Mouse (Mus musculus): Measurements from ENCODE around the gene Cracr2a. TPM values are rescaled to one million over a fixed set of nuclear protein-coding genes. Genes with fewer than 3 reads are reported as not detected.

Cracr2a gene
- total and polyA plus RNA-seq, 3 experiments: 0.05 TPM; not detected in 2

DNA sequence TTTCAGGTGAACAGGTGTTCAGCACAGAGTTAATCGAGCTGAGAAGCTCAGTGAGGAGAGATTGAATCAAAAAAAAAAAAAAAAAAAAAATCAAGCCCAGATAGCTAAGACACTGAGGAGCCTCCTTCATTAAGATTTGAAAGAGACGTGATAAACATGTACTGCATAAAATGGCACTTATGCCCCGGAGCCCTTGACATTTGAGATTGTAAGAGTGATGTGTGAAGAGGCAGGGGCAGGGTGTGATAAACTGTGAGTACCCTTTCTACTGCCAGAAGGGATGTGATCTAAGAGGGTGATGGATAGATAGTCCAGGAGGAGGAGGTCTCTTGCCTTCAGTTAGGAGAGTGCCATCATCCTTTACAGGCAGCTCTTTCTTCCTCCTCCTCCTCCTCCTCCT, 30.9 kb upstream of the Cracr2a start:
- H3K9me3 ChIP-seq (replicated peaks): no peaks in the 10 kb centered on the region
- DNase-seq (ENCODE audit: low spot score) (no peak), ATAC-seq (ENCODE audit: extremely low read depth, insufficient number of reproducible peaks, low FRiP score, poor library complexity, severe bottlenecking) (no peak)
- TF ChIP-seq CTCF (IDR thresholded peaks at IDR 0.05; ENCODE audit: low read depth, low read length): no peak
- no peak overlapping the region for H3K4me3 ChIP-seq (ENCODE audit: low read depth, low read length)
- no peaks in the 10 kb centered on the region for H3K36me3 ChIP-seq (replicated peaks)
- no peaks in the 10 kb centered on the region for H3K4me1 ChIP-seq (ENCODE audit: insufficient read depth, low read depth, low read length)
- peaks cover 6% of the 10 kb centered on the region; the same call in 1 of the 2 replicates for H3K27me3 ChIP-seq (ENCODE audit: insufficient read depth, low read length)

DNA sequence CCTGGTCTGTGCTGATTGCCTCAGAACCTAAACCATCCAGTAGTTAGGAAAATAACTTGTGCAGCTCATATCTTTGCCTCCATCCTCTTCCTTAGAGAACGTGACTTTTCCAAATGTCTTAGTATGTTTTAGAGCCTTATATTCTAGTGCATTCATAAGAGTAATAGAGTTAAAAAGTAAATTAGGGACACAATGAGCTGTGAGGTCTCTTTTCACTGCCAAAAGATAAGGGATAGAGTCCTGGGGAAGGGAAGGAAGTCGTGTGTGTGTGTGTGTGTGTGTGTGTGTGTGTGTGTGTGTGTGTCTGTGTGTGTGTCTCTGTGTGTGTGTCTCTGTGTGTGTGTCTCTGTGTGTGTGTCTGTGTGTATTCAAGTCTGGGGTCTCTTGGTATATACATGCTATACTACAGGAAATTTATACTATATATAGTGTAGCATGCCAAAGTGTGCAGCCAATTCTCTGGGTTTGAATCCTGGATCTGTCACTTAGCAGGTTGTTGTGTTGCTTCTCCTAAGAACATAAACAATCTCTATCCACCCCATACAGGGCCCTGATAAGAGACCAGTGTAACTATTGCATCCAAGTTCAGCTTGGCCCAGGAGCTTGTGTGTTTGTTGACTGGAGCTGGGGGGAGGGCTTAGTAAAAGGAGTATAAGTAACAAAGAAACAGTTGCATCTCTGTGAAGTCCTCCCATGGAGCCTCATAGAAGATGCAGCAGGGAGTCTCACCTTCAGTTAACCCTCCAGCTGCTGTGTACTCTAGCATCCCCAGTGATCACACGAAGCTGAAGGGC, 29.5 kb upstream of the Cracr2a start:
- no peaks in the 10 kb centered on the region for H3K4me1 ChIP-seq (ENCODE audit: insufficient read depth, low read depth, low read length)
- TF ChIP-seq GATA1 (IDR thresholded peaks at IDR 0.05; ENCODE audit: borderline replicate concordance, low read length): no peak
- no peak for TF ChIP-seq GATA2 (IDR thresholded peaks at IDR 0.05; ENCODE audit: borderline replicate concordance, low read depth, low read length)
- TF ChIP-seq POLR2AphosphoS5 (IDR thresholded peaks at IDR 0.05; ENCODE audit: insufficient replicate concordance, low read depth, low read length): no peak
- TF ChIP-seq TAL1 (conservative IDR thresholded peaks at IDR 0.05; ENCODE audit: low read depth, low read length): no peak
- TF ChIP-seq CTCF (IDR thresholded peaks at IDR 0.05; ENCODE audit: low read depth, low read length): no peak
- DNase-seq (ENCODE audit: low spot score): no peak
- no peak for ATAC-seq (ENCODE audit: extremely low read depth, insufficient number of reproducible peaks, low FRiP score, poor library complexity, severe bottlenecking)
- H3K9me3 ChIP-seq (replicated peaks): no peaks in the 10 kb centered on the region
- no peaks in the 10 kb centered on the region for H3K36me3 ChIP-seq (replicated peaks)
- peaks cover 6% of the 10 kb centered on the region; the same call in 1 of the 2 replicates for H3K27me3 ChIP-seq (ENCODE audit: insufficient read depth, low read length)
- no peak overlapping the region for H3K4me3 ChIP-seq (ENCODE audit: low read depth, low read length)

DNA sequence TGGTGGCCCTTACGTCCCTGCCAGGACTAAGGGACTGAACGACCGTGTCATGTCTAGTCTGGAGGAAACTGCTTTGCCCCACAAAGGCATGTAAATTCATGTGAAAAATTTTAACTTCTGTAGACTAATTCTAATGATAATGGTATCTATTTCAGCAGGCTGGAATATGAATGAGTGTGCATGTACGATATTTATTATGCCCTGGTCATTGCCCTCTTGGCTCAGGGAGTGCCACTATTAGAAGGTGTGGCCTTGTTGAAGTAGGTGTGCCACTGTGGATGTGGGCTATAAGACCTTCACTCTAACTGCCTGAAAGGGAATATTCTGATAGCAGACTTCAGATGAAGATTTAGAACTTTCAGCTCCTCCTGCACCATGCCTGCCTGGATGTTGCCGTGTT, 28.8 kb upstream of the Cracr2a start:
- ATAC-seq (ENCODE audit: extremely low read depth, insufficient number of reproducible peaks, low FRiP score, poor library complexity, severe bottlenecking) (no peak), DNase-seq (ENCODE audit: low spot score) (no peak)
- H3K9me3 ChIP-seq (replicated peaks): no peaks in the 10 kb centered on the region
- H3K36me3 ChIP-seq (replicated peaks): no peaks in the 10 kb centered on the region
- TF ChIP-seq GATA1 (IDR thresholded peaks at IDR 0.05; ENCODE audit: borderline replicate concordance, low read length) (no peak), CTCF (IDR thresholded peaks at IDR 0.05; ENCODE audit: low read depth, low read length) (no peak), POLR2AphosphoS5 (IDR thresholded peaks at IDR 0.05; ENCODE audit: insufficient replicate concordance, low read depth, low read length) (no peak), TAL1 (conservative IDR thresholded peaks at IDR 0.05; ENCODE audit: low read depth, low read length) (no peak), GATA2 (IDR thresholded peaks at IDR 0.05; ENCODE audit: borderline replicate concordance, low read depth, low read length) (no peak)
- H3K4me1 ChIP-seq (ENCODE audit: insufficient read depth, low read depth, low read length): no peaks in the 10 kb centered on the region
- peaks cover 6% of the 10 kb centered on the region; the same call in 1 of the 2 replicates for H3K27me3 ChIP-seq (ENCODE audit: insufficient read depth, low read length)
- H3K4me3 ChIP-seq (ENCODE audit: low read depth, low read length): no peak overlapping the region

DNA sequence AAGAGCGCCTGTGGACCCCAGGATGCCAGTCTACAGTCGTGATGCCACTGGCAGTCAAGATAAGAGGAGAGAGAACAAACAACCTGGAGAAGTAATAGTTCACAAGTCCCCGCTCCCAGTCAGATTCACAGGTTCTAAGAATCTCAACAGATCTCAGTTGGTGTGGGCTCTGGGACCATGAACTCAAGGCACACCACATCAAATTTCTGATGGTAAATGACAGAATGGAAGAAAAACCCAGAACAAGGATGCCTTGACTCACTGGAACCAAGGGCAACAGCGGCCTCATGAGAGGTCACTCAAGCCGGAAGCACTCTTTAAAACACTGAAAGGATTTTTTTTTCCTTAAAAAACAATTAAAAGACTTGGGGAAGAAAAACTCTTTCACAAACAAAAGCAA, 27.4 kb upstream of the Cracr2a start:
- no peak for TF ChIP-seq TAL1 (conservative IDR thresholded peaks at IDR 0.05; ENCODE audit: low read depth, low read length)
- TF ChIP-seq GATA2 (IDR thresholded peaks at IDR 0.05; ENCODE audit: borderline replicate concordance, low read depth, low read length): no peak
- no peak for TF ChIP-seq POLR2AphosphoS5 (IDR thresholded peaks at IDR 0.05; ENCODE audit: insufficient replicate concordance, low read depth, low read length)
- TF ChIP-seq GATA1 (IDR thresholded peaks at IDR 0.05; ENCODE audit: borderline replicate concordance, low read length): no peak
- no peak for TF ChIP-seq CTCF (IDR thresholded peaks at IDR 0.05; ENCODE audit: low read depth, low read length)
- H3K27me3 ChIP-seq (ENCODE audit: insufficient read depth, low read length): 0 out of 2 replicates have a peak, but pooled peaks cover 2% of the 10 kb centered on the region
- H3K9me3 ChIP-seq (replicated peaks): no peaks in the 10 kb centered on the region
- H3K4me3 ChIP-seq (ENCODE audit: low read depth, low read length): no peak overlapping the region
- H3K4me1 ChIP-seq (ENCODE audit: insufficient read depth, low read depth, low read length): no peaks in the 10 kb centered on the region
- no peak for ATAC-seq (ENCODE audit: extremely low read depth, insufficient number of reproducible peaks, low FRiP score, poor library complexity, severe bottlenecking)
- H3K36me3 ChIP-seq (replicated peaks): no peaks in the 10 kb centered on the region
- no peak for DNase-seq (ENCODE audit: low spot score)

DNA sequence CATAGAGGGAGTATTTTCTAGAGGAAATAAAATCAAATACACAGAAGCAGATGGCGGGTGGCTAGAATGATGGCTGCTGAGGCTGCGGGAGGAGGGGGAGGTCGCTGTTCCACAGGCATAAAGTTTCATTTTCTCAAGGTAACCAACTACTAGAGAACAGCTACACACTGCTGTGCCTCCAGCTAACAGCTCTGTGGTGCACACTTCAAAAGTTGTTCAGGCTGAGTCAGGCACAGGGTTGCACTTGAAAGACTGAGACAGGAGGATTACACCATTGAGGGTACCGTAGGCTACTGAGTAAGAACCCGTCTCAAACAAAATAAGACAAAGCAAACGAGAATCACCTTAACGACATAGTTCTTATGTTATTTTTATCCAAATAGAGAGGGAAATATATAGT, 24.1 kb upstream of the Cracr2a start:
- TF ChIP-seq TAL1 (conservative IDR thresholded peaks at IDR 0.05; ENCODE audit: low read depth, low read length) (no peak), POLR2AphosphoS5 (IDR thresholded peaks at IDR 0.05; ENCODE audit: insufficient replicate concordance, low read depth, low read length) (no peak), GATA1 (IDR thresholded peaks at IDR 0.05; ENCODE audit: borderline replicate concordance, low read length) (no peak), GATA2 (IDR thresholded peaks at IDR 0.05; ENCODE audit: borderline replicate concordance, low read depth, low read length) (no peak), CTCF (IDR thresholded peaks at IDR 0.05; ENCODE audit: low read depth, low read length) (no peak)
- DNase-seq (ENCODE audit: low spot score): no peak
- no peaks in the 10 kb centered on the region for H3K36me3 ChIP-seq (replicated peaks)

GRCm38 (mm10) chr6:127538118-127538517, 23.0 kb upstream of the Cracr2a start:
- Histone ChIP-seq H3K4me3 (ENCODE audit: low read depth, low read length) (no peak overlapping the region), H3K36me3 (replicated peaks) (no peaks in the 10 kb centered on the region), H3K27me3 (ENCODE audit: insufficient read depth, low read length) (no peaks in the 10 kb centered on the region; the same call in 1 of the 2 replicates), H3K9me3 (replicated peaks) (no peaks in the 10 kb centered on the region), H3K4me1 (ENCODE audit: insufficient read depth, low read depth, low read length) (no peaks in the 10 kb centered on the region)
- no peak for TF ChIP-seq TAL1 (conservative IDR thresholded peaks at IDR 0.05; ENCODE audit: low read depth, low read length)
- TF ChIP-seq POLR2AphosphoS5 (IDR thresholded peaks at IDR 0.05; ENCODE audit: insufficient replicate concordance, low read depth, low read length): no peak
- no peak for TF ChIP-seq GATA2 (IDR thresholded peaks at IDR 0.05; ENCODE audit: borderline replicate concordance, low read depth, low read length)
- no peak for TF ChIP-seq GATA1 (IDR thresholded peaks at IDR 0.05; ENCODE audit: borderline replicate concordance, low read length)
- TF ChIP-seq CTCF (IDR thresholded peaks at IDR 0.05; ENCODE audit: low read depth, low read length): no peak
- DNase-seq (ENCODE audit: low spot score) (no peak), ATAC-seq (ENCODE audit: extremely low read depth, insufficient number of reproducible peaks, low FRiP score, poor library complexity, severe bottlenecking) (no peak)

More for the DNA sequence above, 24.1 kb upstream of the Cracr2a start:
- ATAC-seq (ENCODE audit: extremely low read depth, insufficient number of reproducible peaks, low FRiP score, poor library complexity, severe bottlenecking): no peak
- Histone ChIP-seq H3K4me3 (ENCODE audit: low read depth, low read length) (no peak overlapping the region), H3K9me3 (replicated peaks) (no peaks in the 10 kb centered on the region), H3K4me1 (ENCODE audit: insufficient read depth, low read depth, low read length) (no peaks in the 10 kb centered on the region), H3K27me3 (ENCODE audit: insufficient read depth, low read length) (no peaks in the 10 kb centered on the region; the same call in 1 of the 2 replicates)

All from G1E (cell line).